Comparison of ENCODE assay signal across 8 mouse cellular contexts in the genomic region with DNA sequence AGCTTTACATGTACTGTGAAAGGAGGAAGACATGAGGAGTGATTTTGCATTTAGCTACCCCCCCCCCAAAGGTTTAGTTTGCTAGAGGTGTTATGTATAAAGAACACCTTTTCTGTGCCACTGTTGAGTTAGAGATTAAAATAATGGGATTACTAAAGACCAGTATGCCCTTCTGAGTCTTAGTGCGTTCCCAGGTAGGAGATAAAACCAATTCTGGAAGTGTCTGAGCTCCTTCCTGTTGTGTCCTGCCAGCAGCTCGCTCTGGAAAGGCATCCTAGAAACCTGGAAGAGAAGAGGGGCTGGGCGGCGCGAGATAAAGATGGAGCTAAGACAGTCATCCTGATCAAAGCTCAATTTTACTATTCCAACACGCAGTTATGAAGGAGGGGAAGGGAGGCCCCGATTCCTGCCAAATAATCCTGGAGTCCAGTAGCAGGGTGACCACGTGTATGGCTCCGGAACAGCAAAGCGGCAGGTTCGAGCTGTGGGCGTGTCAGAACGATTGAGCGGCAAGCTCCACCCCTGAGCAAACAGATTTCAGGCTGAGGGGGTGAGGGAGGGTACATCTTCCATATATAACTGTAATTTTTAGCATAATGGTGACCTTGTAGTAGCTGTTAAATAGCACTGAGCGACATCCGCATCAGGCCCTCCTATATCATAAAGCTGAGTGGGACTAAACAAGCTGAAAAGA. TPM values are rescaled to one million over a fixed set of nuclear protein-coding genes. Genes with fewer than 3 reads are reported as not detected.
A peak's percentile ranks its signal among the peaks of the same experiment; 100 is the strongest.
DNase-seq lines count a peak whose midpoint lies in the region; ATAC-seq lines count a peak whose summit lies in the region.

No protein-coding gene starts in this region.

- ATAC-seq in kidney, embryonic 16.5 days (ENCODE audit: low FRiP score, low TSS enrichment): no peak
- no peak for ATAC-seq in embryonic facial prominence, embryonic 14.5 days (ENCODE audit: low read depth)
- ATAC-seq in liver, embryonic 16.5 days (ENCODE audit: low read depth): no peak

- H3K4me2 ChIP-seq in kidney, embryonic 16.5 days (replicated peaks; ENCODE audit: low read depth, low read length): peak overlapping the region; percentile 15; the same call in 1 of the 2 replicates
- H3K4me2 ChIP-seq in embryonic facial prominence, embryonic 14.5 days (ENCODE audit: low read depth, low read length): no peak overlapping the region
- peak overlapping the region; percentile 2; the same call in 1 of the 2 replicates for H3K4me2 ChIP-seq in liver, embryonic 16.5 days (ENCODE audit: low read depth, low read length)

- no peak overlapping the region for H3K4me3 ChIP-seq in kidney, embryonic 16.5 days (ENCODE audit: low read length)
- H3K4me3 ChIP-seq in embryonic facial prominence, embryonic 14.5 days (ENCODE audit: low read depth, low read length): no peak overlapping the region
- H3K4me3 ChIP-seq in liver, embryonic 16.5 days (ENCODE audit: low read depth, low read length): no peak overlapping the region

- peaks cover 14% of the 10 kb centered on the region for H3K4me1 ChIP-seq in kidney, embryonic 16.5 days (ENCODE audit: insufficient read depth, low read length)
- H3K4me1 ChIP-seq in embryonic facial prominence, embryonic 14.5 days (ENCODE audit: control insufficient read depth, insufficient read depth, low read length): peaks cover 4% of the 10 kb centered on the region; the same call in 1 of the 2 replicates
- peaks cover 18% of the 10 kb centered on the region for H3K4me1 ChIP-seq in liver, embryonic 16.5 days (ENCODE audit: control insufficient read depth, low read depth, low read length)

- no peak overlapping the region for H3K27ac ChIP-seq in kidney, embryonic 16.5 days (ENCODE audit: low read length)
- no peak overlapping the region for H3K27ac ChIP-seq in embryonic facial prominence, embryonic 14.5 days (replicated peaks; ENCODE audit: low read depth, low read length)
- no peak overlapping the region for H3K27ac ChIP-seq in liver, embryonic 16.5 days (ENCODE audit: low read length)

- no peaks in the 10 kb centered on the region for H3K36me3 ChIP-seq in kidney, embryonic 16.5 days (ENCODE audit: insufficient read depth, low read length)
- H3K36me3 ChIP-seq in embryonic facial prominence, embryonic 14.5 days (ENCODE audit: control insufficient read depth, insufficient read depth, low read length): no peaks in the 10 kb centered on the region
- no peaks in the 10 kb centered on the region for H3K36me3 ChIP-seq in liver, embryonic 16.5 days (ENCODE audit: control insufficient read depth, insufficient read depth)

- H3K27me3 ChIP-seq in kidney, embryonic 16.5 days (ENCODE audit: insufficient read depth, low read length): no peaks in the 10 kb centered on the region
- no peaks in the 10 kb centered on the region for H3K27me3 ChIP-seq in embryonic facial prominence, embryonic 14.5 days (replicated peaks; ENCODE audit: control insufficient read depth, insufficient read depth, low read length)
- H3K27me3 ChIP-seq in liver, embryonic 16.5 days (ENCODE audit: control insufficient read depth, insufficient read depth, low read depth, low read length): no peaks in the 10 kb centered on the region

- WGBS in kidney, embryonic 16.5 days: 9% methylated on average over 16 of the region's 16 CpGs
- 8% methylated on average over 16 of the region's 16 CpGs for WGBS in embryonic facial prominence, embryonic 14.5 days
- whole genome bisulfite sequencing in liver, embryonic 16.5 days (ENCODE audit: insufficient replicate concordance): 6% methylated on average over 16 of the region's 16 CpGs

- no peaks in the 10 kb centered on the region for H3K9me3 ChIP-seq in kidney, embryonic 16.5 days (ENCODE audit: low read length)
- H3K9me3 ChIP-seq in embryonic facial prominence, embryonic 14.5 days (ENCODE audit: control insufficient read depth, low read length): no peaks in the 10 kb centered on the region
- no peaks in the 10 kb centered on the region for H3K9me3 ChIP-seq in liver, embryonic 16.5 days (replicated peaks; ENCODE audit: control insufficient read depth, low read length)

- peak; percentile 56 for DNase-seq in cerebellum, adult 9-11 months
- no peak for DNase-seq in cerebellum, postnatal 36 days
- DNase-seq in kidney, postnatal 14 days: no peak
- DNase-seq in embryonic facial prominence, embryonic 14.5 days (ENCODE audit: low spot score): no peak
- no peak for DNase-seq in right cerebral cortex, postnatal 14 days
- no peak for DNase-seq in layer of hippocampus, adult 9-11 months

- H3K9ac ChIP-seq in kidney, embryonic 16.5 days (replicated peaks; ENCODE audit: low read length): no peak overlapping the region
- H3K9ac ChIP-seq in embryonic facial prominence, embryonic 14.5 days (ENCODE audit: low read depth, low read length): 0 out of 2 replicates have a peak overlapping the region, but pooled peaks have one; percentile 14
- no peak overlapping the region for H3K9ac ChIP-seq in liver, embryonic 16.5 days (ENCODE audit: low read depth, low read length)

RNA-seq across cellular contexts. Expression of gene Tex14, which starts 40.0 kb away (rescaled TPM):
- 0.31 and 0.76 TPM in 2 replicates for polyA plus RNA-seq in kidney, embryonic 16.5 days (2015; fragmentation: Nextera tagmentation; extraction: Ambion mirVana)
- polyA plus RNA-seq in embryonic facial prominence, embryonic 14.5 days (2014; fragmentation: Nextera tagmentation; extraction: Ambion mirVana): 4.8 and 5.6 TPM in 2 replicates
- 0.08 and 0.21 TPM in 2 replicates for polyA plus RNA-seq in liver, embryonic 16.5 days (2015; fragmentation: Nextera tagmentation; extraction: Ambion mirVana)

RNA-seq across cellular contexts. Expression of gene Rad51c, which starts 40.1 kb away (rescaled TPM):
- 7.9 and 8.7 TPM in 2 replicates for polyA plus RNA-seq in kidney, embryonic 16.5 days (2015; fragmentation: Nextera tagmentation; extraction: Ambion mirVana)
- 5.2 and 7.2 TPM in 2 replicates for polyA plus RNA-seq in embryonic facial prominence, embryonic 14.5 days (2014; fragmentation: Nextera tagmentation; extraction: Ambion mirVana)
- polyA plus RNA-seq in liver, embryonic 16.5 days (2015; fragmentation: Nextera tagmentation; extraction: Ambion mirVana): 3.9 and 4.4 TPM in 2 replicates
